Mouse (Mus musculus): ENCODE results near the gene Hsd17b13. TPM values are rescaled to one million over a fixed set of nuclear protein-coding genes. Genes with fewer than 3 reads are reported as not detected.

The Hsd17b13 gene
- polyA plus RNA-seq, 1 experiment from 2014 or later = 76.5 TPM

- H3K4me1 ChIP-seq (replicated peaks; ENCODE audit: control insufficient read depth, insufficient read depth, low read length) = peaks cover 3% of the 10 kb centered on the region
- peak; percentile 89 for ATAC-seq
- H3K4me3 ChIP-seq (ENCODE audit: low read depth, low read length) = peak within 1 kb of the TSS; percentile 52
- WGBS = under 1% methylated on average over 31 of the region's 31 CpGs
- peak; percentile 38 for TF ChIP-seq CTCF (IDR thresholded peaks at IDR 0.05; ENCODE audit: low read depth)
- H3K4me2 ChIP-seq (replicated peaks; ENCODE audit: low read depth) = peak within 1 kb of the TSS; percentile 72
- H3K27ac ChIP-seq (ENCODE audit: low read depth, low read length) = peak within 1 kb of the TSS; percentile 87
- H3K36me3 ChIP-seq (ENCODE audit: control insufficient read depth, insufficient read depth) = peaks cover 14% of the 10 kb centered on the region
- H3K9ac ChIP-seq (ENCODE audit: low read depth, low read length) = peak within 1 kb of the TSS; percentile 65
- H3K27me3 ChIP-seq (replicated peaks; ENCODE audit: control insufficient read depth, insufficient read depth, low read length) = no peaks in the 10 kb centered on the region
- no peaks in the 10 kb centered on the region for H3K9me3 ChIP-seq (ENCODE audit: control insufficient read depth)
Measured at GRCm38 (mm10) chr5:104021597-104022378, 44.6 kb upstream of the Hsd17b13 start, which contains the start of gene Hsd17b11. TSS of gene Hsd17b11 (minus strand) at chr5:104021919.

GRCm38 (mm10) chr5:104011419-104011818 lies 34.2 kb upstream of the Hsd17b13 start:
- H3K4me3 ChIP-seq (ENCODE audit: low read depth, low read length) = no peak overlapping the region
- H3K9ac ChIP-seq (ENCODE audit: low read depth, low read length) = no peak overlapping the region

GRCm38 (mm10) chr5:104010261-104010660 lies 33.1 kb upstream of the Hsd17b13 start:
- H3K9me3 ChIP-seq (ENCODE audit: control insufficient read depth) = no peaks in the 10 kb centered on the region
- 69% methylated on average over 7 of the region's 7 CpGs for WGBS
- no peak overlapping the region for H3K4me3 ChIP-seq (ENCODE audit: low read depth, low read length)
- no peak overlapping the region for H3K4me2 ChIP-seq (replicated peaks; ENCODE audit: low read depth)
- no peak for TF ChIP-seq CTCF (IDR thresholded peaks at IDR 0.05; ENCODE audit: low read depth)
- H3K4me1 ChIP-seq (replicated peaks; ENCODE audit: control insufficient read depth, insufficient read depth, low read length) = 0 out of 2 replicates have a peak, but pooled peaks cover 3% of the 10 kb centered on the region
- no peak overlapping the region for H3K27ac ChIP-seq (ENCODE audit: low read depth, low read length)
- H3K36me3 ChIP-seq (ENCODE audit: control insufficient read depth, insufficient read depth) = peaks cover 39% of the 10 kb centered on the region
- no peak overlapping the region for H3K9ac ChIP-seq (ENCODE audit: low read depth, low read length)
- no peak for ATAC-seq
- no peaks in the 10 kb centered on the region for H3K27me3 ChIP-seq (replicated peaks; ENCODE audit: control insufficient read depth, insufficient read depth, low read length)

More at GRCm38 (mm10) chr5:104011419-104011818, 34.2 kb upstream of the Hsd17b13 start:
- H3K4me1 ChIP-seq (replicated peaks; ENCODE audit: control insufficient read depth, insufficient read depth, low read length) = 0 out of 2 replicates have a peak, but pooled peaks cover 3% of the 10 kb centered on the region
- no peak overlapping the region for H3K27ac ChIP-seq (ENCODE audit: low read depth, low read length)
- peaks cover 43% of the 10 kb centered on the region for H3K36me3 ChIP-seq (ENCODE audit: control insufficient read depth, insufficient read depth)
- no peaks in the 10 kb centered on the region for H3K9me3 ChIP-seq (ENCODE audit: control insufficient read depth)
- no peak overlapping the region for H3K4me2 ChIP-seq (replicated peaks; ENCODE audit: low read depth)
- ATAC-seq = no peak
- H3K27me3 ChIP-seq (replicated peaks; ENCODE audit: control insufficient read depth, insufficient read depth, low read length) = no peaks in the 10 kb centered on the region
- no peak for TF ChIP-seq CTCF (IDR thresholded peaks at IDR 0.05; ENCODE audit: low read depth)

- ATAC-seq = no peak
- peaks cover 43% of the 10 kb centered on the region for H3K36me3 ChIP-seq (ENCODE audit: control insufficient read depth, insufficient read depth)
- no peak overlapping the region for H3K27ac ChIP-seq (ENCODE audit: low read depth, low read length)
- no peaks in the 10 kb centered on the region for H3K27me3 ChIP-seq (replicated peaks; ENCODE audit: control insufficient read depth, insufficient read depth, low read length)
- H3K4me2 ChIP-seq (replicated peaks; ENCODE audit: low read depth) = no peak overlapping the region
- H3K9me3 ChIP-seq (ENCODE audit: control insufficient read depth) = no peaks in the 10 kb centered on the region
- H3K4me3 ChIP-seq (ENCODE audit: low read depth, low read length) = no peak overlapping the region
- 0 out of 2 replicates have a peak, but pooled peaks cover 3% of the 10 kb centered on the region for H3K4me1 ChIP-seq (replicated peaks; ENCODE audit: control insufficient read depth, insufficient read depth, low read length)
- no peak overlapping the region for H3K9ac ChIP-seq (ENCODE audit: low read depth, low read length)
- WGBS = 95% methylated on average over 3 of the region's 3 CpGs
- no peak for TF ChIP-seq CTCF (IDR thresholded peaks at IDR 0.05; ENCODE audit: low read depth)
Measured at GRCm38 (mm10) chr5:104009421-104009820, 32.2 kb upstream of the Hsd17b13 start.

GRCm38 (mm10) chr5:104007801-104008200 lies 30.6 kb upstream of the Hsd17b13 start:
- no peak overlapping the region for H3K4me2 ChIP-seq (replicated peaks; ENCODE audit: low read depth)
- no peak overlapping the region for H3K4me3 ChIP-seq (ENCODE audit: low read depth, low read length)
- WGBS = 75% methylated on average over 5 of the region's 5 CpGs
- H3K4me1 ChIP-seq (replicated peaks; ENCODE audit: control insufficient read depth, insufficient read depth, low read length) = 0 out of 2 replicates have a peak, but pooled peaks cover 3% of the 10 kb centered on the region
- no peak overlapping the region for H3K27ac ChIP-seq (ENCODE audit: low read depth, low read length)
- no peak for TF ChIP-seq CTCF (IDR thresholded peaks at IDR 0.05; ENCODE audit: low read depth)
- no peaks in the 10 kb centered on the region for H3K27me3 ChIP-seq (replicated peaks; ENCODE audit: control insufficient read depth, insufficient read depth, low read length)
- peaks cover 55% of the 10 kb centered on the region for H3K36me3 ChIP-seq (ENCODE audit: control insufficient read depth, insufficient read depth)
- no peak overlapping the region for H3K9ac ChIP-seq (ENCODE audit: low read depth, low read length)
- ATAC-seq = no peak
- H3K9me3 ChIP-seq (ENCODE audit: control insufficient read depth) = no peaks in the 10 kb centered on the region

- no peaks in the 10 kb centered on the region for H3K9me3 ChIP-seq (ENCODE audit: control insufficient read depth)
- no peak for TF ChIP-seq CTCF (IDR thresholded peaks at IDR 0.05; ENCODE audit: low read depth)
- ATAC-seq = no peak
- no peak overlapping the region for H3K9ac ChIP-seq (ENCODE audit: low read depth, low read length)
- H3K4me2 ChIP-seq (replicated peaks; ENCODE audit: low read depth) = no peak overlapping the region
- 49% methylated on average over 3 of the region's 3 CpGs for WGBS
- H3K27me3 ChIP-seq (replicated peaks; ENCODE audit: control insufficient read depth, insufficient read depth, low read length) = no peaks in the 10 kb centered on the region
- H3K27ac ChIP-seq (ENCODE audit: low read depth, low read length) = no peak overlapping the region
- 0 out of 2 replicates have a peak, but pooled peaks cover 3% of the 10 kb centered on the region for H3K4me1 ChIP-seq (replicated peaks; ENCODE audit: control insufficient read depth, insufficient read depth, low read length)
- H3K4me3 ChIP-seq (ENCODE audit: low read depth, low read length) = no peak overlapping the region
- H3K36me3 ChIP-seq (ENCODE audit: control insufficient read depth, insufficient read depth) = peaks cover 63% of the 10 kb centered on the region
Measured at GRCm38 (mm10) chr5:104006811-104007210, 29.6 kb upstream of the Hsd17b13 start.

All from intestine, postnatal 0 days (tissue).